Mouse (Mus musculus) limb, embryonic 13.5 days (tissue): ENCODE results near the gene Pik3c2g. TPM values are rescaled to one million over a fixed set of nuclear protein-coding genes. Genes with fewer than 3 reads are reported as not detected.

Experiments
- ATAC-seq: fragments of 200-750 bp; cut with Nextera tagmentation; 2 replicates; pipeline ENCODE4 v1.8.0; 2017; ENCODE audit warnings: low read depth, moderate number of reproducible peaks, moderate TSS enrichment; ENCODE audit not compliant: low FRiP score
- H3K27ac ChIP-seq: fragments of 300-500 bp; sonication (generic); 2 replicates; pipeline ENCODE4 v1.5.1; 2015; ENCODE audit warnings: inconsistent platforms, mild to moderate bottlenecking, moderate library complexity
- H3K27me3 ChIP-seq: fragments of 300-500 bp; sonication (generic); 2 replicates; pipeline ENCODE4 v1.6.1; 2015; ENCODE audit warnings: mild to moderate bottlenecking, inconsistent platforms
- H3K36me3 ChIP-seq: fragments of 300-500 bp; sonication (generic); 2 replicates; pipeline ENCODE4 v1.6.1; 2015; ENCODE audit warnings: inconsistent platforms, mild to moderate bottlenecking, moderate library complexity
- H3K4me1 ChIP-seq: fragments of 300-500 bp; sonication (generic); 2 replicates; pipeline ENCODE4 v1.6.1; 2015; ENCODE audit warnings: inconsistent platforms
- H3K4me2 ChIP-seq: fragments of 300-500 bp; sonication (generic); replicated peaks from 2 replicates; pipeline ENCODE4 v1.6.1; 2015; ENCODE audit warnings: inconsistent platforms, mild to moderate bottlenecking, moderate library complexity
- H3K4me3 ChIP-seq: fragments of 300-500 bp; sonication (generic); 2 replicates; pipeline ENCODE4 v1.5.1; 2015; ENCODE audit warnings: moderate library complexity, mild to moderate bottlenecking, inconsistent platforms
- H3K9ac ChIP-seq: fragments of 300-500 bp; sonication (generic); 2 replicates; pipeline ENCODE4 v1.6.1; 2015; ENCODE audit warnings: mild to moderate bottlenecking, inconsistent platforms
- H3K9me3 ChIP-seq: fragments of 300-500 bp; sonication (generic); 2 replicates; pipeline ENCODE4 v1.6.1; 2016; ENCODE audit warnings: inconsistent platforms
- WGBS: fragments of 180-500 bp; shearing (Covaris S2); methylation state at CpG from one replicate; pipeline ENCODE4 v1.1.7; 2015; 5-methylcytosine and 5-hydroxymethylcytosine counted together
- polyA plus RNA-seq: library from polyadenylated mRNA; unstranded; fragments of >200 nt; fragmentation: Nextera tagmentation; extraction: Ambion mirVana; gene quantifications from 2 replicates; pipeline ENCODE4 v1.2.1, GENCODE M21; 2015

The Pik3c2g gene
- polyA plus RNA-seq, 1 experiment from 2014 or later, result 1.3 TPM

DNA sequence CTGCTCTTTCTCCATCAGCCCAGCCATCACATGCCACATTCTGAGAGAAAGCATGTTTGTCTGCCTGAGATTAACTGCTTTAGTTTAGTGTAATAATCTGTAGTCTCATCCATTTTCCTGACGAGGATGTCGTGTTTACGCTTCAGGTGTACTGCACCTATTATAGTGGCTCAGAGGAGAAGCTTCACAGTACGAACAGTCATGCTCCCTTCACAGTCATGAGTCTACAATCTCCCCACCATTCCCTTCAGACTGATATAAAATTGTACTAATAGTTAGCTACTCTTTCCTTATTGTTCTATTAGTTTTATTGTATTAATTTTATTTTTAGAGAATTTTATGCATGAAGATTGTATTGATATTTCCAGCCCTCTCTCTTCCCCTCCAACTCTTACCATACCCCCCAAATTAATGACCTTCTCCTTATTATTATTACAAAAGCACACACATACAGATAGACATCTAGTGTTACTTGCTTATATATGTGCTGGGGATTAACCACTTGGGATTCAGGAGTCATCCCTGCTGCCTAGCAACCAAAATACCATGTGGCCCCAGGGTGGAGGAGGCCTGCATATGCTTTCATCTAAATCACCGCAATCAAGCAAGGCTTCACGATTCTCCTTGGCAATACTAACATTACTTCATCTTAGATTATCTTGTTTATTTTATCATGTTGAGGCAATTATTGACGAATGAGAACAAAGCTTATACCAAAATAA lies 159.9 kb downstream of the Pik3c2g start:
- H3K4me2 ChIP-seq, result no peak overlapping the region
- no peak overlapping the region for H3K4me3 ChIP-seq
- 85% methylated on average over 7 of the region's 7 CpGs for WGBS
- H3K27me3 ChIP-seq, result no peaks in the 10 kb centered on the region
- H3K9ac ChIP-seq, result no peak overlapping the region
- no peaks in the 10 kb centered on the region for H3K4me1 ChIP-seq
- no peak for ATAC-seq
- H3K36me3 ChIP-seq, result no peaks in the 10 kb centered on the region
- H3K9me3 ChIP-seq, result no peaks in the 10 kb centered on the region
- H3K27ac ChIP-seq, result no peak overlapping the region

DNA sequence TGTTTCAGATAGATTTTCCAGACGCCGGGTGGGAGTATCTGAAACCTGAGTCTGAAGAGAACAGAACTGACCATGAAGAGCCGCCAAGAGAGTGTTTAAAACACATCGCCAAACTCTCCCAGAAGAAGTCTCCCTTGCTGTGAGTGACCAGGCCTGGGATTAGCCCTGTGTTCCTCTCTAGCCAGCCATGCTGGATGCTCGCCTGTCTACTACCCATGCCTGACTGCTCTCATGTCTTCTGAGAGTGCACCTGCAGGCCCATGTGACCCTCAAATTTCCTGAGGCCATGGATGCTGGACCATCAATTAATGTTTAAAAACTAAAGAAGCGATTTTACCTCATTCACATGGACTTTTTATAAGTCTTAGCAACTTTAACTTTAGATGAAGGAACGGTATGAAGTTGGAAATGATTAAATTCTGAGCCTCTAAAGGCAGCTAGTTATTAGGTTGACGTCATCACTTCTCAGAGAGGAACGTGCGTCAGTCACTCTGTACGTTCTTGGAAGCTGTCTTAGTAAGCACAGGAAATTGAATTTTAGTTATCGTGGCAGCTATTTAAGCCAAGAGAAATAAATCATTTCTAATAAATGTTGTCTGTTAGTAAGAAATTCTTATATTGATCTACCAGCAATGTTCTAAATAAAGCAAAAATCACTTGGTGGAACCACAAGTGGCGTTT lies 161.2 kb downstream of the Pik3c2g start:
- Histone ChIP-seq H3K4me3 (no peak overlapping the region), H3K9ac (no peak overlapping the region), H3K4me2 (no peak overlapping the region), H3K27me3 (no peaks in the 10 kb centered on the region), H3K4me1 (no peaks in the 10 kb centered on the region), H3K36me3 (no peaks in the 10 kb centered on the region), H3K27ac (no peak overlapping the region), H3K9me3 (no peaks in the 10 kb centered on the region)
- 63% methylated on average over 13 of the region's 13 CpGs for WGBS
- peak; percentile 79 for ATAC-seq

DNA sequence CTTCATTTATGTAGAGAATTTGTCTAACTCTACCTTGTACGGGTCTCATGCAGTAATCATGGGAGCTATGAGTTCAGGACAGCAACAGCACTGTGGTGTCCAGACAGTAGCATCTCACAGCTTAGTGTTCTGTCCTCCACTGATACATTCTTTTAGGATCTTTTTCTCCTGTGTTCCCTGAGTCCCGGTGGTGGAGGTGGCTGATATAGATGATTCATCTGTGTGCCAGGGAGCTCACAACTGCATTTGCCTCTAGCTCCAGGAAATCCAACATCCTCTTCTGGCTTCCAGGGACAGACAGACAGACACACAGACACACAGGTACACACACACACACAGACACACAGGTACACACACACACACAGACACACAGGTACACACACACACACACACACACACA lies 163.6 kb downstream of the Pik3c2g start:
- WGBS, result 78% methylated on average over 2 of the region's 2 CpGs
- no peak overlapping the region for H3K27ac ChIP-seq
- no peaks in the 10 kb centered on the region for H3K9me3 ChIP-seq
- no peak overlapping the region for H3K9ac ChIP-seq
- H3K4me3 ChIP-seq, result no peak overlapping the region
- no peak overlapping the region for H3K4me2 ChIP-seq
- no peaks in the 10 kb centered on the region for H3K27me3 ChIP-seq
- H3K4me1 ChIP-seq, result no peaks in the 10 kb centered on the region
- no peaks in the 10 kb centered on the region for H3K36me3 ChIP-seq
- no peak for ATAC-seq

DNA sequence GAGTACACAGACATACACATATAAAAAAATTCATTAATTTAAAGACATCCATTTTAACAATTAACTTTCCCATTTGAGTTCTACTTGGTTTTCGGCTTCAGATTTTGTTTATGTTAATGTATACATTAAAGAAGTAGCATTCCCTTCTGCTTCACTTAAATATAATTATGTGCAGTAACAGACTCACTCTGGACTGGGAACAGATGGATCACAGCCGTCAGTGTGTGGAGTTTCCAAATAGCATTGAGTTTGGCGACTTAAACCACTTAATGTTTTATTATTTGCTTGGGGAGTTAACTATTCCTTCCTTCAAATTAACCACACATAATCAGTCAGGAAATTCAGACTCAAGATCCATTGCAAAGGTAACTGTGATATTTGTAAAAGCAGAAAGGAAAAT lies 164.0 kb downstream of the Pik3c2g start:
- Histone ChIP-seq H3K9ac (no peak overlapping the region), H3K9me3 (no peaks in the 10 kb centered on the region)
- WGBS, result 28% methylated on average over 3 of the region's 3 CpGs

DNA sequence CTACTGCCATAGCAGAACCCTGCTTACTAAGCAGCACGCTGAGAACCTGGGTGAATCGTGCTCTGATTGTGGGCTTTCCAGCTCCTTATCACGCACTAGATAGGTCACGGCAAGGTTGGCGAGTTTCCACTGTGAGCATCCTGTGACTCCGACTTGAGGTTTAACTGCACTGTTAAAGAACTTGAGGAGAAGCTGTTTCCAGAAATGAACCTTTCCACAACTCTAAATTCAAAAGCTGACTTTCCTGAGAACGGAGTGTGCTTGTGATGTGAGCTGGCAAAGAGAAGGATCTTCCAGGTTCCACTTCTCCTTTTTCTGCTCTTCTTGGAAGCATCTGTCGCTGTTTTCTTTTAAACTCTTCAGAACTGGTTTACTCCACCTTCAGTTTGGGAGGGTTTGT lies 170.9 kb downstream of the Pik3c2g start:
- Histone ChIP-seq H3K4me1 (0 out of 2 replicates have a peak, but pooled peaks cover 8% of the 10 kb centered on the region), H3K4me2 (no peak overlapping the region), H3K9ac (no peak overlapping the region), H3K4me3 (no peak overlapping the region), H3K36me3 (no peaks in the 10 kb centered on the region), H3K9me3 (no peaks in the 10 kb centered on the region), H3K27me3 (no peaks in the 10 kb centered on the region), H3K27ac (no peak overlapping the region)
- WGBS, result 87% methylated on average over 8 of the region's 8 CpGs
- no peak for ATAC-seq

More for the DNA sequence above, 164.0 kb downstream of the Pik3c2g start:
- Histone ChIP-seq H3K4me1 (no peaks in the 10 kb centered on the region), H3K4me2 (no peak overlapping the region), H3K36me3 (no peaks in the 10 kb centered on the region), H3K27me3 (no peaks in the 10 kb centered on the region), H3K27ac (no peak overlapping the region), H3K4me3 (no peak overlapping the region)
- no peak for ATAC-seq

DNA sequence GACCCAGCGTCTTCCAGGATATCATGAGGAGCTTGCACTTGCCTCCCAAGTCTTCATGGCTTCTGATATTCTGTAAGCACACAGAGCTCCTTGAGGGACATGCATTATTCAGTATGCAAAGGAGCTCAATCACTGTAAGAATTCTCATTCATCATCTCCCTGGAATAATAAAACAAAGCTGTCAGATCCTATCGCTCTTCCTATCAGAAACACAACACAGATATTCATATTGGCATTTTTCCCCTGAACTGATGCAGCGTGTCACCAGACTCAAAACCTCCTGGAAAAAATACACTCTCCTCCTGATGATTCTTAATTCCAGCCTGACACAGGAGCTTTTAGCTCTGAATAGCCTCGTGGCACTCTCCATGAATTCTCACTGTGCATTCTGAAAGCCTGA lies 174.0 kb downstream of the Pik3c2g start:
- Histone ChIP-seq H3K27ac (no peak overlapping the region), H3K4me1 (0 out of 2 replicates have a peak, but pooled peaks cover 8% of the 10 kb centered on the region), H3K36me3 (no peaks in the 10 kb centered on the region), H3K4me2 (no peak overlapping the region), H3K9ac (no peak overlapping the region), H3K9me3 (no peaks in the 10 kb centered on the region), H3K4me3 (no peak overlapping the region), H3K27me3 (no peaks in the 10 kb centered on the region)
- no peak for ATAC-seq
- 50% methylated on average over 4 of the region's 4 CpGs for whole genome bisulfite sequencing

DNA sequence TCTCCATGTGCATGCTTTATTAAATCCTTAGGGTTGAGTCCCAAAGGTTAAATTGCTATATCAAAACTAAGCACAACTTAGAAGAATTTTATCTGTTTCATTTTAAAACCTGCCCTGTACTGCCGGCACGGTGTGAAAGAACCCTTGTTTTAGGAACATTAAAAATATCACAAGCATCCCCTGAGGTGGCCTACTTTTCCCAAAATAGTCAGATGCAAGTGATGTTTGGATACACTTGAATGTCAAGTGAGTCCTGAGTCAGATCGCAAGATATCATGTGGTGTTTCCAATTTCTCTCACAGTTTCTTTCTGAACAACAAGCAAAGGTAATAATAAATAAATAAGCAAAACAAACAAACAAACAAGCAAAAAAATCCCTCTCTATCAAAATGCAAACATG lies 177.4 kb downstream of the Pik3c2g start:
- H3K27me3 ChIP-seq, result no peaks in the 10 kb centered on the region
- H3K9ac ChIP-seq, result no peak overlapping the region
- no peak overlapping the region for H3K4me3 ChIP-seq
- whole genome bisulfite sequencing, result 78% methylated on average over 3 of the region's 3 CpGs
- no peaks in the 10 kb centered on the region for H3K9me3 ChIP-seq
- ATAC-seq, result no peak
- no peak overlapping the region for H3K27ac ChIP-seq
- H3K36me3 ChIP-seq, result no peaks in the 10 kb centered on the region
- H3K4me2 ChIP-seq, result no peak overlapping the region
- 0 out of 2 replicates have a peak, but pooled peaks cover 8% of the 10 kb centered on the region for H3K4me1 ChIP-seq

DNA sequence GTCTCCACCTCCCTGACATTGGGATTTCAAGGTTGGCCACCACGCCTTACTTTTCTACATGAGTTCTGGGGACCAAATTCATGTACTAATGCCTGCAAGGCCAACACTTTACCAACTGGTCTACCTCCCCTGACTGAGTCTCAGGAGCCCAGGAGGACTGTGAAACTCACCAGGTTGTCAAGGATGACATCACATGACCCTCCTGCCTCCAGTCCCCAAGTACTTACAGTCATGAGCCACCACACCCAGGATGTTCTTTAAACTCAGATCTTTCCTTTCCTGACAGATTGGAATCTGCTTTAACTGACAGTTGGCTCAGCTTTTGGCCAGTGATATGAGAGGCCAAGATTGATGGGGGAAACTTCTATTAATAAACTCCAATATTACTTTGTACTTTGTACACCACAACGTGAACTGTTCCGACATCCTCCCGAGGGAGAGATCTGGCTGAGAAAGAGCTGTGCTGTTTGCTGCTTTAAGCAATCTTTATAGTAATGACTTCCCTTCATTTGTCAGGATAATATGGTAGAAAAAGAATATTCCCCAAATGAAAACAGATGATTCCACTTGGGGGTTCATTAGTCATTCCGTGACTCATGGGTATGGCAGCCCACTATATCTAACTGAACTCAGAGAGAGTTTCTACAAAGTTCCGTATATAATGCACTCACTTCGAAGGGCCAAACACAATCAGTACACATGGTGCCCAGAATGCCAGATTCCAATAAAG lies 182.9 kb downstream of the Pik3c2g start:
- ATAC-seq, result no peak
- no peaks in the 10 kb centered on the region for H3K27me3 ChIP-seq
- H3K4me2 ChIP-seq, result no peak overlapping the region
- H3K36me3 ChIP-seq, result no peaks in the 10 kb centered on the region
- 74% methylated on average over 7 of the region's 7 CpGs for WGBS
- H3K4me3 ChIP-seq, result no peak overlapping the region
- H3K27ac ChIP-seq, result no peak overlapping the region
- no peaks in the 10 kb centered on the region for H3K4me1 ChIP-seq
- no peaks in the 10 kb centered on the region for H3K9me3 ChIP-seq
- H3K9ac ChIP-seq, result no peak overlapping the region

DNA sequence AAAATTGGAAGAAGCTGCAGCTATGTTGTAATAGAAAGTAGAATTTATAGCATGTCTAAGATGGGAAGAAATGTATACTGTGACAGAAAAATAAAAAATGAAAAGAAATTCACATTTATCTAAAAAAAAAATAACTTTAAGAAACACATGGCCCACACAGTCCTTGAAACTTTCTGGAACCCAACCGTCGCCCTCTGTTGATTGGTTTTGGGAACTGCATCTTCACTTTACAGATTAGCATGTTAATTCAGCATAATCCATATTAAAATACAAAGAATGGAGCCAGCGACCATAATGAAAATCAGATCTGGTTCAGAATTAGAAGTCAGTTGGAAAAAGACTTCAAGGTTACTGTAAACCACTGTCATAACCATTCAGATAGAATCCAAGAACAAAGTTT lies 183.5 kb downstream of the Pik3c2g start:
- no peak overlapping the region for H3K4me2 ChIP-seq
- no peak for ATAC-seq

DNA sequence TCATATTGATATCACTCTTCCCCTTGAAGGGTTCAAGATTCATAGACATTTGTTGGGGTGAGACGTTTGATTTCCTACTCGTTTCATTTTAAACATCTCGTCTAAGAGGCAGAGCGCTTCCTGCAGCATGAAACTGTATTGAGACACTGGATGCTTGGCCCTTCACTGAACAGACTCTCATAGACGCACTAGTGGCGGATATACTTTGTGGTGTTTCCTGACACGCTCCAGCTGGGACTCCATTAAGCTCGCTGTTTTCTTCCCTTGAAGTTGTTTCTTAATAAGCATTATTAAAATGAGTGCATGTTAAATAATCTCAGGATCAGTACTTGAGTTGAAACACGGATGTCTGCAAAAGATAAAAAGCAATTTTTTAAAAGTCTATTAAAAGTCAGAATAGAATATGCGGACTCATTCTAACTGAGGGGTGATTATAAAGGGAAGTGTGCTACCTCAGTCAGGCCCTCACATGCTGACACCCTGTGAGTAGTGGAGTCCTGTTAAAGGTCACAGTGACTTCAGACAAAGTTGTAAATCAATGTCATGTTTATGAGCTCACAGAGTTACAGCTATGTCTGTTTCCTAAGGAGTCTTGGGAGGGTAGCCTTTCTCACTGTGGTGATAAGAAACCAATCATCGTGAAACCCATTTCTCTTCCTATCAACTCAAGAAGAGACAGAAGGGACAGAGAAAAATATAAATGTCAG lies 190.7 kb downstream of the Pik3c2g start:
- H3K4me1 ChIP-seq, result no peaks in the 10 kb centered on the region
- no peak for ATAC-seq
- no peaks in the 10 kb centered on the region for H3K27me3 ChIP-seq
- no peak overlapping the region for H3K4me3 ChIP-seq
- H3K9me3 ChIP-seq, result no peaks in the 10 kb centered on the region
- no peak overlapping the region for H3K27ac ChIP-seq
- H3K9ac ChIP-seq, result no peak overlapping the region
- WGBS, result 28% methylated on average over 11 of the region's 11 CpGs
- H3K4me2 ChIP-seq, result no peak overlapping the region
- H3K36me3 ChIP-seq, result no peaks in the 10 kb centered on the region

More for the DNA sequence above, 183.5 kb downstream of the Pik3c2g start:
- H3K4me1 ChIP-seq, result no peaks in the 10 kb centered on the region
- no peaks in the 10 kb centered on the region for H3K36me3 ChIP-seq
- 46% methylated on average over 3 of the region's 3 CpGs for WGBS
- no peaks in the 10 kb centered on the region for H3K9me3 ChIP-seq
- H3K9ac ChIP-seq, result no peak overlapping the region
- H3K4me3 ChIP-seq, result no peak overlapping the region
- H3K27ac ChIP-seq, result no peak overlapping the region
- no peaks in the 10 kb centered on the region for H3K27me3 ChIP-seq

DNA sequence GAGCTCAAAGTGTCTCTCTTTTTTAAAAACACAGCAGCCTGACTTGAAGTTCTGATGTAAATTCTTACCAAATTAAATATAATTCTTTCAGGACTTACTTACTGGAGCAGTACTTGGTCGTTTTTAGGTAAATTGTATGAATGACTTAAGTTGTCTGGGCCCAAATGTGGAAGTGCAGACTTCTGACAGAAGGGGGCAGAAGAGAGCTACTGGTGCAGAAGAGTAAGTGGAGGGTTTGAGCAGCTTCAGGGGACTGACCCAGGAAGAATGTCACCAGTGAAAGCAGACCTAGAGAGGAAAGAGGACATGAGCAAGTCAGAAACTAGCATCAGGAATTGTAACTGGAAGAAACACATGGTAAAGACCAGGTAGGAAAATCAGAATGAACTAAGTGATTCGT lies 193.0 kb downstream of the Pik3c2g start:
- Histone ChIP-seq H3K27me3 (no peaks in the 10 kb centered on the region), H3K9me3 (no peaks in the 10 kb centered on the region), H3K4me3 (no peak overlapping the region), H3K9ac (no peak overlapping the region), H3K4me2 (no peak overlapping the region), H3K36me3 (no peaks in the 10 kb centered on the region), H3K27ac (no peak overlapping the region), H3K4me1 (no peaks in the 10 kb centered on the region)
- WGBS, result 71% methylated on average over 2 of the region's 2 CpGs
- no peak for ATAC-seq

DNA sequence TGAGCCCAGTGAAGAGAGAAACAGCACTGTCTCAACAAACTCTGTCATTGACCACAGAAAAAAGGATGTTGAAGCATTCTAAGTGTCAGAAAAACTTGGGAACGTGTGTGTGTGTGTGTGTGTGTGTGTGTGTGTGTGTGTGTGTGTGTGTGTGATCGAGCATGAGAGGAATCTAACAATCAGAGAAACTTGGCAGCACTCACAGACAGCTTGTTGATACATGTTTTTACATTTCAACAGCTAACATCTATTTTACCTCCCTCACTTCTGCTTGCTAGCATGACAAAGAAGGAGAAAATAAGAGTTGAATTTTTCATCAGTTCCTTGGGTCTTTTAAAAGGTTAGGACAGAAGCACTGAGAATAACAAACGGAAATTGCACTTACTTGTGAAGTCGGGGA lies 202.5 kb downstream of the Pik3c2g start:
- H3K9ac ChIP-seq, result no peak overlapping the region
- H3K9me3 ChIP-seq, result no peaks in the 10 kb centered on the region
- ATAC-seq, result no peak
- no peak overlapping the region for H3K4me3 ChIP-seq
- H3K4me2 ChIP-seq, result no peak overlapping the region
- H3K4me1 ChIP-seq, result no peaks in the 10 kb centered on the region
- 62% methylated on average over 4 of the region's 4 CpGs for WGBS
- no peaks in the 10 kb centered on the region for H3K27me3 ChIP-seq
- H3K36me3 ChIP-seq, result no peaks in the 10 kb centered on the region
- H3K27ac ChIP-seq, result no peak overlapping the region
